Mouse (Mus musculus) thymus, adult 2 months (tissue): ENCODE data around the gene Papss2. TPM values are rescaled to one million over a fixed set of nuclear protein-coding genes. Genes with fewer than 3 reads are reported as not detected.

Source experiments
- DNase-seq: peaks from one replicate; pipeline ENCODE4 v3.0.0; 2021
- H3K27ac ChIP-seq: fragments of 200-500 bp; 2 replicates; pipeline ENCODE4 v1.5.1; 2012; ENCODE audit warnings: low read length, control low read depth; ENCODE audit not compliant: control insufficient read depth, insufficient read depth
- H3K27me3 ChIP-seq: fragments of 200-500 bp; 2 replicates; pipeline ENCODE4 v1.6.1; 2012; ENCODE audit warnings: mild to moderate bottlenecking, low read length, moderate library complexity, mixed read lengths; ENCODE audit not compliant: control insufficient read depth, insufficient read depth
- H3K36me3 ChIP-seq: fragments of 200-500 bp; 2 replicates; pipeline ENCODE4 v1.6.1; 2012; ENCODE audit warnings: mild to moderate bottlenecking, low read length, moderate library complexity; ENCODE audit not compliant: control insufficient read depth, insufficient read depth
- H3K4me1 ChIP-seq: fragments of 200-500 bp; replicated peaks from 2 replicates; pipeline ENCODE4 v1.6.1; 2012; ENCODE audit warnings: low read length; ENCODE audit not compliant: control insufficient read depth, insufficient read depth
- H3K4me3 ChIP-seq: fragments of 200-500 bp; 2 replicates; pipeline ENCODE4 v1.5.1; 2012; ENCODE audit warnings: mild to moderate bottlenecking, low read length, control low read depth, moderate library complexity; ENCODE audit not compliant: control insufficient read depth, insufficient read depth
- CTCF ChIP-seq: fragments of 200-500 bp; IDR thresholded peaks from 2 replicates; pipeline ENCODE4 v1.5.1; 2012; ENCODE audit warnings: mild to moderate bottlenecking, control low read depth, low read length, moderate library complexity, borderline replicate concordance; ENCODE audit not compliant: control insufficient read depth, poor library complexity, insufficient read depth; ENCODE audit errors: extremely low read depth
- POLR2A ChIP-seq: fragments of 200-500 bp; IDR thresholded peaks from 2 replicates; pipeline ENCODE4 v1.6.1; 2012; ENCODE audit warnings: mild to moderate bottlenecking, low read length, control low read depth, moderate library complexity; ENCODE audit not compliant: control insufficient read depth, poor library complexity, insufficient read depth; ENCODE audit errors: extremely low read depth
- WGBS: fragments of 180-500 bp; shearing (Covaris S2); methylation state at CpG from one replicate; pipeline ENCODE4 v1.1.7; 2018; 5-methylcytosine and 5-hydroxymethylcytosine counted together
- polyA plus RNA-seq: library from polyadenylated mRNA; depleted of rRNA; stranded (reverse); fragments of >200 nt; gene quantifications from 2 replicates; pipeline ENCODE4 v1.2.3, GENCODE M21; 2012

The Papss2 gene
- polyA plus RNA-seq, 1 experiment, result 5.7 TPM

GRCm38 (mm10) chr19:32553310-32553709 lies 42.3 kb upstream of the Papss2 start:
- DNase-seq, result no peak
- TF ChIP-seq POLR2A, result no peak
- TF ChIP-seq CTCF, result no peak
- Histone ChIP-seq H3K27me3 (no peaks in the 10 kb centered on the region), H3K36me3 (no peaks in the 10 kb centered on the region), H3K4me3 (no peak overlapping the region), H3K4me1 (no peaks in the 10 kb centered on the region), H3K27ac (no peak overlapping the region)
- 77% methylated on average over 3 of the region's 3 CpGs for WGBS

DNA sequence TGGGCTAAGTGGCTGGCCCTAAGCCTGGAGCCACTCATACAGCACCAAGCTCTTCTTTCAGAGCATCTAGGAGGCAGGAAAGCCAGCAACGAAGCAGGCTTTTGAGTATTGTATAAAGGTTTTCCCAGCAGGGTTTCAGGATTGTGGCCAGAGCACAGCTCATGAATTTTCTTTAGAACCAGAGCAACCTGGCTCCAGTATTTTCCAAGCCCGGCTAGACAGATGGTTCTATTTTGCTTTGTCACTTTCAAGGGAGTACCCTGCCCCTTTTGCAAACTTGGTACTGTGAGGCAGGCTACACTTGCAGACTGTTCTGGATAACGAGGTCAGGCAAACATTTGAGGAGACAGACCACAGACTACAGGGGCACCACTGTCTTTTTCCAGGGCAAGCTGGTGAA lies 40.3 kb upstream of the Papss2 start:
- 83% methylated on average over 3 of the region's 3 CpGs for WGBS
- no peak for TF ChIP-seq POLR2A
- no peak for TF ChIP-seq CTCF
- no peaks in the 10 kb centered on the region for H3K27me3 ChIP-seq
- no peak overlapping the region for H3K4me3 ChIP-seq
- H3K36me3 ChIP-seq, result no peaks in the 10 kb centered on the region
- H3K27ac ChIP-seq, result no peak overlapping the region
- no peaks in the 10 kb centered on the region for H3K4me1 ChIP-seq
- DNase-seq, result no peak

- no peaks in the 10 kb centered on the region for H3K27me3 ChIP-seq
- 81% methylated on average over 8 of the region's 8 CpGs for WGBS
- no peaks in the 10 kb centered on the region for H3K36me3 ChIP-seq
- TF ChIP-seq CTCF, result no peak
- TF ChIP-seq POLR2A, result no peak
- H3K27ac ChIP-seq, result no peak overlapping the region
- DNase-seq, result no peak
- 0 out of 2 replicates have a peak, but pooled peaks cover 2% of the 10 kb centered on the region for H3K4me1 ChIP-seq
- H3K4me3 ChIP-seq, result no peak overlapping the region
Observed at GRCm38 (mm10) chr19:32567025-32567424, 28.6 kb upstream of the Papss2 start.

GRCm38 (mm10) chr19:32567447-32567846 lies 28.1 kb upstream of the Papss2 start:
- 0 out of 2 replicates have a peak, but pooled peaks cover 2% of the 10 kb centered on the region for H3K4me1 ChIP-seq
- peak; percentile 6 for DNase-seq
- H3K27ac ChIP-seq, result no peak overlapping the region
- no peaks in the 10 kb centered on the region for H3K36me3 ChIP-seq
- WGBS, result 77% methylated on average over 5 of the region's 5 CpGs
- no peak overlapping the region for H3K4me3 ChIP-seq
- no peaks in the 10 kb centered on the region for H3K27me3 ChIP-seq
- TF ChIP-seq CTCF (no peak), POLR2A (no peak)

GRCm38 (mm10) chr19:32568470-32568869 lies 27.1 kb upstream of the Papss2 start:
- 78% methylated on average over 3 of the region's 3 CpGs for WGBS
- H3K4me1 ChIP-seq, result peaks cover 7% of the 10 kb centered on the region; the same call in 1 of the 2 replicates
- H3K4me3 ChIP-seq, result no peak overlapping the region
- no peaks in the 10 kb centered on the region for H3K36me3 ChIP-seq
- TF ChIP-seq CTCF (no peak), POLR2A (no peak)
- H3K27ac ChIP-seq, result no peak overlapping the region
- H3K27me3 ChIP-seq, result no peaks in the 10 kb centered on the region
- DNase-seq, result no peak

DNA sequence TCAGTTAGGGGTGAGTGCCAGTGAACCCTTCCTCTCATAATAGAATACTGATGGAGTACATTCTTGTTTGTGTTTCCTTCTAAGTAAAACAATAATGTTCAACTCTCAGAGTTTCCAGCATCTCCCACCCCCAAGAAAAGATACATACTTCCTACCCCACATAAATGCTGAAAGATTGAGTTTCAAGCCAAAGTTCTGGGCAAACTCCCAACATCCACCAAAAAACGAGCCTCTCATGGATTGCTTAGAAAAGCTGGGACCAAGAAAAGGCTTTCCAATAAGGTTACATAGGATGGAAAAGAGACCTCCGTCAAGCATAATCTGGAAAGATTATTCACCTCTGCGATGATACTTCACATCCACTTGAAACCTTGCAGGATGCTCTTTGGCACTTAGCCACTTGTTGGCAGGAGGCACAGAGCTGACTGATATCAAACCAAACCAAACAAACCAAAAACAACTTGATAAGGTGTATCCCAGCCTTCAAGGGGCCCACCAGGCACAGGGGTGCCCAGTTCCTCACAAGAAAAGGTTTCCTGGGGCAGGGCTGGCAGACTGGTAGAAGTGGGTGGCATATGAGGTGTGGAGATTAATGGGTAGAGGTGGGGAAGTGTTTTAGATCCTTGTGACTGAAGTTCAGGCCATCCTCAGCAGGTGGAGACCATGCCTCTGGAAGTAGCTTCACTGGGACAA lies 26.5 kb upstream of the Papss2 start:
- TF ChIP-seq POLR2A (no peak), CTCF (no peak)
- H3K36me3 ChIP-seq, result no peaks in the 10 kb centered on the region
- no peak overlapping the region for H3K27ac ChIP-seq
- no peak overlapping the region for H3K4me3 ChIP-seq
- DNase-seq, result no peak
- no peaks in the 10 kb centered on the region for H3K27me3 ChIP-seq
- 89% methylated on average over 3 of the region's 3 CpGs for WGBS
- peaks cover 13% of the 10 kb centered on the region for H3K4me1 ChIP-seq
